Mouse (Mus musculus) C2C12 (cell line): Measurements from ENCODE around the gene Slc9a6. TPM values are rescaled to one million over a fixed set of nuclear protein-coding genes. Genes with fewer than 3 reads are reported as not detected.

Experiments
- H3K27me3 ChIP-seq: one replicate; pipeline ENCODE4 v1.6.1; 2011; ENCODE audit not compliant: control insufficient read depth, insufficient read depth, insufficient read length
- H3K36me3 ChIP-seq: one replicate; pipeline ENCODE4 v1.6.1; 2011; ENCODE audit not compliant: control insufficient read depth, insufficient read depth
- H3K4me3 ChIP-seq: one replicate; pipeline ENCODE4 v1.5.1; 2011; ENCODE audit warnings: mild to moderate bottlenecking, control low read depth; ENCODE audit not compliant: poor library complexity, insufficient read depth, severe bottlenecking
- H3K79me2 ChIP-seq: one replicate; pipeline ENCODE4 v1.6.1; 2011; ENCODE audit not compliant: control insufficient read depth, insufficient read depth
- H3K79me3 ChIP-seq: one replicate; pipeline ENCODE4 v1.6.1; 2011; ENCODE audit warnings: low read depth, control low read depth
- H3ac ChIP-seq: one replicate; pipeline ENCODE3; 2011; ENCODE audit warnings: low read depth; ENCODE audit not compliant: control insufficient read depth, insufficient read length
- CEBPB ChIP-seq: IDR thresholded peaks from one replicate; pipeline ENCODE4 v1.6.1; 2011; ENCODE audit warnings: low read depth, mild to moderate bottlenecking, control low read depth, moderate library complexity
- CTCF ChIP-seq: IDR thresholded peaks from one replicate; pipeline ENCODE4 v1.5.1; 2011; ENCODE audit not compliant: control insufficient read depth, insufficient read depth, insufficient read length
- FOSL1 ChIP-seq: IDR thresholded peaks from one replicate; pipeline ENCODE4 v1.8.0; 2011; ENCODE audit warnings: mild to moderate bottlenecking, low read length; ENCODE audit not compliant: poor library complexity, insufficient read depth, severe bottlenecking
- MAX ChIP-seq: IDR thresholded peaks from one replicate; pipeline ENCODE4 v1.6.1; 2011; ENCODE audit warnings: mild to moderate bottlenecking, control low read depth
- MYOD1 ChIP-seq: IDR thresholded peaks from one replicate; pipeline ENCODE4 v1.6.1; 2011; ENCODE audit warnings: low read depth; ENCODE audit not compliant: control insufficient read depth, insufficient read length
- MYOG ChIP-seq: IDR thresholded peaks from one replicate; pipeline ENCODE4 v1.6.1; 2011; ENCODE audit not compliant: control insufficient read depth, insufficient read length; ENCODE audit errors: extremely low read depth
- USF1 ChIP-seq: IDR thresholded peaks from one replicate; pipeline ENCODE4 v1.6.1; 2011; ENCODE audit warnings: low read depth, mild to moderate bottlenecking, control low read depth, moderate library complexity
- polyA plus RNA-seq: library from polyadenylated mRNA; unstranded; fragments of >200 nt; fragmentation: generic; extraction: Trizol; gene quantifications from one replicate; pipeline ENCODE4 v1.2.1, GENCODE M21; 2012; ENCODE audit warnings: missing spikeins

Slc9a6 gene
- polyA plus RNA-seq, 1 experiment, result 7.2 TPM

DNA sequence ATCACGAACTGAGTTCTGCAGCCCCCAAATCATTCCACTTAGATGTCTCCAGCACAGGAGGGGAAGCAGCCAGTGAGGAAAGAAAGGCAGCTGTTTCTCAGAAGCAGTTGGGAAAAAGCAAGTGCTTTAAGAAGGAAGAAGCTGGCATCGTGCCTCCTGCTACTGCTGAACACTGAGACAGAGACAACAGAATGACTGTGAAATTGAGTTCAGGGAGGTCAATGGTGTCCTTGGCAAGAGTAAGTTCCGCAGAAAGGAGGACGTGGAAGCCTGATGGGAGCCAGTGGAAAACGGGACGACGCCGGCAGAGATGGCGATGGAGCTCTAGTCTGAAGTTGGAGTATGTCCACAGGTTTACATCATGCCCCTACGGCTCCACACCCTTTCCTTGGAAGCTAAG is 74.0 kb downstream of the Slc9a6 start:
- Histone ChIP-seq H3K36me3 (no peaks in the 10 kb centered on the region), H3K79me2 (no peaks in the 10 kb centered on the region), H3ac (no peak overlapping the region), H3K79me3 (no peaks in the 10 kb centered on the region), H3K27me3 (no peaks in the 10 kb centered on the region), H3K4me3 (no peak overlapping the region)
- TF ChIP-seq CEBPB (no peak), USF1 (no peak), FOSL1 (no peak), MAX (no peak), MYOD1 (no peak)

DNA sequence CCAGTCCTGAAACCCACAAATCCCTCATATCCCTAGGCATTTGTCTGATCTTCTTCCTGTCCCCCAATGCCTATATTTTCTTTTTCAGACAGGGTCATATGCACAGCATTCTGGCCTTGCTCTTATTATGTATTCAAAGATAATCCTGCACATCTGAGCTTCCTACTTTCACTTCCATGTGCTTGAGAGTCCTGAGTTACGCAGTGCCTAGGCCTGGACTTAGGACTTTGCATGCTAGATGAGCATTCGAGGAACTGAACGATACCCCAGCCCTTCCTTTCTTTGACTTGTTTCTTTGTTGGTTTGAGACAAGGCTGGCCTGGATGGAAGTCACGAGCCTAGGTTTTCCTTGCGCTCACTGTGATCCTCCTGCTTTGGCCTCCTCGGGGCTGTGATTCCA is 83.0 kb downstream of the Slc9a6 start:
- Histone ChIP-seq H3K27me3 (no peaks in the 10 kb centered on the region), H3K36me3 (no peaks in the 10 kb centered on the region), H3ac (no peak overlapping the region), H3K4me3 (no peak overlapping the region), H3K79me3 (no peaks in the 10 kb centered on the region), H3K79me2 (no peaks in the 10 kb centered on the region)
- no peak for TF ChIP-seq CEBPB
- TF ChIP-seq MAX, result no peak
- no peak for TF ChIP-seq MYOD1
- no peak for TF ChIP-seq FOSL1
- no peak for TF ChIP-seq CTCF
- no peak for TF ChIP-seq USF1
- no peak for TF ChIP-seq MYOG

DNA sequence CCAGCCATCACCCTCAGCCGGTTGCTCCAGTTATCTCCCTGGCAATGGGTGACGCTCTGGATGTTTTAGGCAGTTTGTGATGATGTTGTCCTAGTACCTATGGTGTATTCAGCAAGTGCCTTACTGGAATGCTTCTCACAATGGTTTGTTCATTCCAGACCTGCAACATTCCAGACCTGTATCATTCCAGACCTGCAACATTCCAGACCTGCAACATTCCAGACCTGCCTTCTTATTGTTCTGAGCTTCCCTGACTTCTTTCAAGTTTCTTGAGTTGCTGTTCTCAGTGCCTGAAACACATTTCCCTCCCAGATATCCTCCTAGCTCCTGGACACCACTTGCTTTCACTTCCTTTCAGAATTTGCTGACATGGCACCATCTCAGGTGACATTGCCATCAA is 85.0 kb downstream of the Slc9a6 start:
- Histone ChIP-seq H3ac (no peak overlapping the region), H3K79me3 (no peaks in the 10 kb centered on the region), H3K27me3 (no peaks in the 10 kb centered on the region), H3K79me2 (no peaks in the 10 kb centered on the region), H3K36me3 (no peaks in the 10 kb centered on the region), H3K4me3 (no peak overlapping the region)
- TF ChIP-seq USF1 (no peak), MYOD1 (no peak), MYOG (no peak), FOSL1 (no peak), CEBPB (no peak), CTCF (no peak), MAX (no peak)

DNA sequence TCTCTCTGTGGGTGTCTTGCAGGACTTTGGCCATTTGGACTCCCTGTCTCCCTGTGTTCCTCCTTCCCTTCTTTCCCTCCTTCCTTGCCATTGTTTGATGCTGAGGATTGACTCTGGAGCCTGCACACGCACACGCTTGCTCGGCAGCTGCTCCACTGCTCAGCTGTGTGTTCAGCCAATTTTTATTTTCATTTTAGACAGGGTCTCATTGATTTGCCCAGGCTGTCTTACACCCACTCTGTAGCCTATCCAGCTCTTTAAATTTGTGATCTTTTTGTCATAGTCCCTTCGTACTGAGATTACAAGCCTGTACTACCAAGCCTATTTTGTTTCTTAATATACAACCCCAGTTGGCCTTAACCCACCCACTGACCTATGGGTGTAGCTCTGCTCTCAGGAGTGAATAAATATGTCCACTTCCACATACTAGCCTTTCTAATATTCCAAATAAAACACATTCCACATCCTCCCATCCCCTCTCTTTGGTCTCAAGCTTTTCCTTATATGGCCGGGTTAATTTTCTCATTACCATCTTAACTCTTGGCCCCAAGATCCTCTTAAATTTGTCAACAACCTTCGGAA is 87.7 kb downstream of the Slc9a6 start:
- Histone ChIP-seq H3K79me2 (no peaks in the 10 kb centered on the region), H3K79me3 (no peaks in the 10 kb centered on the region), H3ac (no peak overlapping the region), H3K36me3 (no peaks in the 10 kb centered on the region), H3K27me3 (no peaks in the 10 kb centered on the region), H3K4me3 (no peak overlapping the region)
- TF ChIP-seq CEBPB (no peak), FOSL1 (no peak), MYOD1 (no peak), MYOG (no peak), CTCF (no peak), USF1 (no peak)

DNA sequence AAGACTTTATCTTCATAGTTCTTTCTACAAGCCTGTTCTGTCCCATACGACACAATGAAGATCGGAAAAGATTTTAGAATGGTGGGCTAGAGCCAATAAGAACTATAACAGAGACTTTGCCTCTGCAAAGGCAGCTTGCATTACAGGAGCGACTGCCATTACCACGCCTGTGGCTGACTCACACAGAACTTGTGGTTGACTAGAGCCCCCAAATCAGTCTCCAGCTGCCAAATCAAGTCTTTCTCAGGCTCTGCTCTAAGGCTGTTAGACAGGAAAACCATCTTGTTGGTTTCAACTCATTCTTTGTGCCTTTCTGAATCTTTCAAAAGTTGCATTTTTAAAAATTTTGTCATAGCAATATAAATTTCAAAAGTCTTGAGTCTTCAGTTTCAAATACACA is 88.3 kb downstream of the Slc9a6 start:
- TF ChIP-seq MYOD1 (peak; percentile 29), MYOG (no peak), CEBPB (no peak)
- Histone ChIP-seq H3K79me2 (no peaks in the 10 kb centered on the region), H3ac (no peak overlapping the region), H3K36me3 (no peaks in the 10 kb centered on the region), H3K4me3 (no peak overlapping the region), H3K27me3 (no peaks in the 10 kb centered on the region), H3K79me3 (no peaks in the 10 kb centered on the region)

GRCm38 (mm10) chrX:56701261-56701660 is 91.7 kb downstream of the Slc9a6 start:
- TF ChIP-seq CTCF, result no peak
- no peak for TF ChIP-seq CEBPB
- TF ChIP-seq MYOG, result no peak
- no peak for TF ChIP-seq FOSL1
- no peak for TF ChIP-seq MYOD1
- TF ChIP-seq USF1, result no peak
- no peak for TF ChIP-seq MAX

More at GRCm38 (mm10) chrX:56701261-56701660, 91.7 kb downstream of the Slc9a6 start:
- Histone ChIP-seq H3ac (no peak overlapping the region), H3K79me2 (no peaks in the 10 kb centered on the region), H3K79me3 (no peaks in the 10 kb centered on the region), H3K36me3 (no peaks in the 10 kb centered on the region), H3K27me3 (no peaks in the 10 kb centered on the region), H3K4me3 (no peak overlapping the region)
